Mouse (Mus musculus) heart, embryonic 13.5 days (tissue): ENCODE results near the gene Cenpe. TPM values are rescaled to one million over a fixed set of nuclear protein-coding genes. Genes with fewer than 3 reads are reported as not detected.
"Not testable (repeated sequence)": the region's sequence is repeated elsewhere in the genome, so short reads cannot be mapped to it uniquely, and the experiment has no call there.

Source experiments
- ATAC-seq: fragments of 200-750 bp; cut with Nextera tagmentation; 2 replicates; pipeline ENCODE4 v1.8.0; 2017; ENCODE audit warnings: moderate TSS enrichment; ENCODE audit not compliant: insufficient number of reproducible peaks, low FRiP score, low TSS enrichment; ENCODE audit errors: extremely low read depth
- H3K27ac ChIP-seq: fragments of 300-500 bp; sonication (generic); replicated peaks from 2 replicates; pipeline ENCODE4 v1.5.1; 2015; ENCODE audit warnings: moderate library complexity, mild to moderate bottlenecking, inconsistent platforms
- H3K27me3 ChIP-seq: fragments of 300-500 bp; sonication (generic); replicated peaks from 2 replicates; pipeline ENCODE4 v1.6.1; 2015; ENCODE audit warnings: mild to moderate bottlenecking, inconsistent platforms
- H3K36me3 ChIP-seq: fragments of 300-500 bp; sonication (generic); 2 replicates; pipeline ENCODE4 v1.6.1; 2015; ENCODE audit warnings: mild to moderate bottlenecking, inconsistent platforms
- H3K4me1 ChIP-seq: fragments of 300-500 bp; sonication (generic); 2 replicates; pipeline ENCODE4 v1.6.1; 2015; ENCODE audit warnings: inconsistent platforms
- H3K4me2 ChIP-seq: fragments of 300-500 bp; sonication (generic); 2 replicates; pipeline ENCODE4 v1.6.1; 2015; ENCODE audit warnings: inconsistent platforms, mild to moderate bottlenecking, moderate library complexity
- H3K4me3 ChIP-seq: fragments of 300-500 bp; sonication (generic); 2 replicates; pipeline ENCODE4 v1.5.1; 2015; ENCODE audit warnings: moderate library complexity, mild to moderate bottlenecking, inconsistent platforms
- H3K9ac ChIP-seq: fragments of 300-500 bp; sonication (generic); 2 replicates; pipeline ENCODE4 v1.6.1; 2015; ENCODE audit warnings: inconsistent platforms, mild to moderate bottlenecking, moderate library complexity
- H3K9me3 ChIP-seq: fragments of 300-500 bp; sonication (generic); 2 replicates; pipeline ENCODE4 v1.6.1; 2016; ENCODE audit warnings: inconsistent platforms
- WGBS: fragments of 180-500 bp; shearing (Covaris S2); methylation state at CpG from one replicate; pipeline ENCODE4 v1.1.7; 2015; ENCODE audit warnings: mixed read lengths; 5-methylcytosine and 5-hydroxymethylcytosine counted together
- polyA plus RNA-seq: library from polyadenylated mRNA; unstranded; fragments of >200 nt; fragmentation: Nextera tagmentation; extraction: Ambion mirVana; gene quantifications from 2 replicates; pipeline ENCODE4 v1.2.1, GENCODE M21; 2015

Gene Cenpe
- 17.3 and 17.8 TPM in 2 replicates for polyA plus RNA-seq

DNA sequence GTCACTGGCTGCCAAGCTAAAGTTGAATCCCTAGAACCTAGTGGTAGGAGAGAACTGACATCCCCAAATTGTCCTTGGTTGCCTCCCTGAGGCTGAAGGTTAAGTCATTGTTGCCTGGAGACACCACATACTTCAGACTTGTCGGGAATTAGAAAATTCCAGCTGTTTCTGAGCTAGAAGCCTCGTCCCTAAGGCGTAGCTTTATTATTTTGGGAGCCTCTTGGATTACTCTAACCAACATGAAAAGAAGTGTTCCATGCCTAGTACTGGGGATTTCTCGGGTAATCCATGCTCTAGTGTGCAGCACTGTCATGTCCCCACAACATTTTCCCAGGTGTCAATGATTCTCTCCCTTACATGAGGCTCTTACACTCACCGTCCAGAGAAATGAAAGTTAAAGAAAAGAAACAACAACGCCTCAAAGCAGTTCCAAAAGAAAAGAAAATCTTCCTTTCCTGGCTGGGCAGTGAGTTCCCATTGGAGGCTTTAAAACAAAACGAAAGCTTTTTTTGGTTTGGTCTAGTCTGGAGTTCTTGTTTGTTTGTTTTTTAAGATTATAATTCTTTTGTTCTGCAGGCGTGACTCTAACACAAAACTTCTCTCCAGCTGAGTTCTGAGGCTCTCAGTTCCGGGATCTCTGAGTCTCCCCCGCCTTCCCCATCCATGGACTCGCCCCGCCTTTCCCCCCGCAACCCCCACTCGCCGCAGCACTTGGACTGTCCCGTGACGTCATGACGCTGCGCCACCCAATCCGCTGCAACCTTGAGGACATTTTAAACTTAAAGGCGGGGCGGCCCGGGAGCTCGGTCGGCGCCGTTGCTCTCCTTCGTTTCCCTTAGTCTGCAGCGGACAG is at the start of gene Cenpe:
Cenpe (plus strand) TSS at position 733 of the 853 bp plus-strand sequence.
- Histone ChIP-seq H3K9me3 (no peaks in the 10 kb centered on the region), H3K36me3 (peaks cover 20% of the 10 kb centered on the region), H3K4me2 (peak within 1 kb of the TSS; percentile 84), H3K9ac (peak within 1 kb of the TSS; percentile 91), H3K27ac (peak within 1 kb of the TSS; percentile 57), H3K4me1 (peaks cover 18% of the 10 kb centered on the region), H3K4me3 (peak within 1 kb of the TSS; percentile 98), H3K27me3 (no peaks in the 10 kb centered on the region)
- WGBS: 4% methylated on average over 29 of the region's 29 CpGs
- ATAC-seq: peak; percentile 84

DNA sequence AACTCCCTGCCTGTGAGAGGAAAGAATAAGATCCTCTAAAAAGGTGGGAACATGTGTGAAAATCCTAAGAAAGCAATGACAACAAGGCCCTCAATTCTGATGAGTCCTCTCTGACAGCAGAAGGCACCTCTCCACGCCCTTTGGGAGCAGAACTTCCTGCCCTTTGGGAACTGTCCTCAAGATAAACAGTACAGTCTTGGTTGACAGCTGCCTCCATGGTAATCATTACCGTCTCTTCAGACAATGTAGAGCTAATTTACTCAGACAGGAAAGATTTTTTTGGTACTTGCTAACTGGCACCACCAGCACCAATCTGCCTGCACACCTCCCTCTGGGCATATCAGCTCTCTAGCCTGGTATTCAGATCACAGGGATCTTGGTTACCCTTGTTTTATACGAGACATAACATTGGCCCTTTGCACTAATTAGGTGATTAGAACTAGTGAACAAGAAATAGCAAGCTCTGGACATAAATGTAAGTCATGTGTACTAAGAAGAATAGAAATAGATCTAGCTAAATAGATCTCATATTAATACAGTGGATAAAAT is 40.4 kb upstream of the Cenpe start:
- Histone ChIP-seq H3K4me1 (no peaks in the 10 kb centered on the region), H3K27ac (no peak overlapping the region), H3K4me2 (no peak overlapping the region), H3K27me3 (no peaks in the 10 kb centered on the region), H3K36me3 (no peaks in the 10 kb centered on the region), H3K9ac (no peak overlapping the region), H3K9me3 (no peaks in the 10 kb centered on the region), H3K4me3 (no peak overlapping the region)
- ATAC-seq: no peak
- WGBS: 53% methylated on average over 3 of the region's 3 CpGs

DNA sequence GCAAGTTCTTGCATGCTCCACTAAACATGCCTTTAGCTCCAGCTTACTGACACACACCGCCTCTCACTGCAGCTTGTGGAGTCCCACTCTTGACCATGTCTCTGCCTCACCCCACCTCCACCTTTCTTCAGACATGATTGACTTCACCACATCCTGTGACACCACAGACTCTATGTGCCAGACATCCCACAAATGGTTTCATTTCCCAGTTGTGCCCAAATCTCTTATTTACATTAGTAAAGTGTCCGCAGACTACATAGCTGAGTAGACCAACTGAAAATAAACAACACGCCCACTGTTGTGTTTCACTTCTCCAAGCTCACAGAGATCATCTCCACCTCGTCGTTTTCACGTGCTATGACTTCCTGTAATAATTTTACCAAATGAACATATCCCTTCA is 20.5 kb upstream of the Cenpe start:
- ATAC-seq: no peak
- Histone ChIP-seq H3K27ac (no peak overlapping the region), H3K36me3 (no peaks in the 10 kb centered on the region), H3K9ac (no peak overlapping the region), H3K4me1 (no peaks in the 10 kb centered on the region), H3K4me2 (no peak overlapping the region), H3K4me3 (no peak overlapping the region), H3K27me3 (no peaks in the 10 kb centered on the region), H3K9me3 (no peaks in the 10 kb centered on the region)
- WGBS: 76% methylated on average over 6 of the region's 6 CpGs

DNA sequence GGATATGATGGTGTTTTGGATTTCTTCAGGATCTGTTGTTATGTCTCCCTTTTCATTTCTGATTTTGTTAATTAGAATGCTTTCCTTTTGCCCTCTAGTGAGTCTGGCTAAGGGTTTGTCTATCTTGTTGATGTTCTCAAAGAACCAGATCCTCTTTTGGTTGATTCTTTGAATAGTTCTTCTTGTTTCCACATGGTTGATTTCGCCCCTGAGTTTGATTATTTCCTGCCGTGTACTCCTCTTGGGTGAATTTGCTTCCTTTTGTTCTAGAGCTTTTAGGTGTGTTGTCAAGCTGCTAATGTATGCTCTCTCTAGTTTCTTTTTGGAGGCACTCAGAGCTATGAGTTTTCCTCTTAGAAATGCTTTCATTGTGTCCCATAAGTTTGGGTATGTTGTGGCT is 14.3 kb upstream of the Cenpe start:
- not testable (repeated sequence) for H3K4me1 ChIP-seq, H3K27me3 ChIP-seq, ATAC-seq, H3K36me3 ChIP-seq, H3K4me3 ChIP-seq, H3K27ac ChIP-seq, H3K9me3 ChIP-seq, H3K4me2 ChIP-seq, H3K9ac ChIP-seq
- 82% methylated on average over 2 of the region's 2 CpGs for WGBS

DNA sequence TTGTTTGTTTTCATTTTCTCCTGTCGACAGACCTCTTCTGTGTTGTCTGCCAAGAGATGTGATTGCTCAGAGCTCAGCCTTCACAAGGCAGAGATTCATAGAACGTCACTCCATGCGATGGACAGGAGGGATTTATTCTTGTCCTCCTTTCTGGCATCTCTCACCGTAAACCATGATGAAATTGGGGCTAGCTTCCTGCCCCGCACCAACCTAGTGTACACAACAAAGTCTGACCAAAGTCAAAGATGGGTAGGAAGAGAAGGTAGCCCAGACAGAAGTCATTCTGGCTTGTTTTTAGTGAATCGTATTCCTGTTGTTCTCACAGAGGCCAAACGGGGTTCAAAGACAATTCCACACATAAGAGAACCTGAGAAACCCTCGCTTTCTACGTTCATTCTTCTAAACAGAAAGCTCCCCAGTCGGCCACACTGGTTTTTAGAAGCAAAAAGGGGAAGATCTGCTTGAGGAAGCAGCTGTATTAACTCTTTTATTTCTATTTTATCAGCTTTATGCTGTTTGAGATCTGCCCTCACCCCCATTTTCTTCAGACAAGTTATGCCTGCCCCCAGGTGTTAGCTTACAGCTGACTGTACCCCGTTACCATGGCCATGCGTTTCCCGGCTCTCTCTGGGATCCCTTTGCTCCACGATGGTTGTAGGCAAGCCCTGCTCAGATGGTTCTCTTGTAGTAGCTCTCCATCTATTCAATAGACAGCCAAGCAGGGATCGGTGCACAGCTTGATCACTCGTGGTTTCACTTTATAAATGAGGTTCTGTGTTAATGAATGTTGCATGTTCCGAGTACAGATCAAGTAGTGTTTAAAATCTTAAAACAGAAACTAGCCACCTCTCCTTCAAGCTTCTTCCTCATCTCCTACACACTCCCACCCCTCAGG is 11.7 kb upstream of the Cenpe start:
- Histone ChIP-seq H3K27me3 (no peaks in the 10 kb centered on the region), H3K27ac (no peak overlapping the region), H3K4me1 (no peaks in the 10 kb centered on the region), H3K4me2 (no peak overlapping the region), H3K9ac (no peak overlapping the region), H3K9me3 (no peaks in the 10 kb centered on the region), H3K4me3 (no peak overlapping the region), H3K36me3 (no peaks in the 10 kb centered on the region)
- WGBS: 78% methylated on average over 17 of the region's 17 CpGs
- no peak for ATAC-seq

DNA sequence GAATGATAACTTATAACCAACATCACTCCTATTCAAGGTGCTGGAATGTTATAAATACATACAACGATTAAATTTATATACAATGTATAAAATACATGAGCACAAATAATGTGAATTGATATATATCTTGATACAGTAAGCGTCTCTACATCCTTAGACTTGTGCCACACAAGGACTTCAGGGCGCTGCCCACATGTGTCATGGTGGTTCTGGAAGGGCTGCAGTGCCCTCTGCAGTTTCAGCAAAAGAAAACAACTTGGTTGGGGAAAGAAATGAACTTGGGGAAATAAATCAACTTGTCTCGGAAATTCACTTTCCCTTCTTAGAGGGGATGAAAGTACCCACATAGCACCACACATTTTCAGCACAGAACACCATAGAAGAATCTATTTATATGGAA is 5.7 kb upstream of the Cenpe start:
- Histone ChIP-seq H3K36me3 (no peaks in the 10 kb centered on the region), H3K4me3 (no peak overlapping the region), H3K9ac (no peak overlapping the region), H3K27me3 (no peaks in the 10 kb centered on the region), H3K4me1 (peaks cover 2% of the 10 kb centered on the region; the same call in 1 of the 2 replicates), H3K27ac (no peak overlapping the region), H3K9me3 (no peaks in the 10 kb centered on the region), H3K4me2 (no peak overlapping the region)
- ATAC-seq: no peak
- 39% methylated on average over 4 of the region's 4 CpGs for WGBS

DNA sequence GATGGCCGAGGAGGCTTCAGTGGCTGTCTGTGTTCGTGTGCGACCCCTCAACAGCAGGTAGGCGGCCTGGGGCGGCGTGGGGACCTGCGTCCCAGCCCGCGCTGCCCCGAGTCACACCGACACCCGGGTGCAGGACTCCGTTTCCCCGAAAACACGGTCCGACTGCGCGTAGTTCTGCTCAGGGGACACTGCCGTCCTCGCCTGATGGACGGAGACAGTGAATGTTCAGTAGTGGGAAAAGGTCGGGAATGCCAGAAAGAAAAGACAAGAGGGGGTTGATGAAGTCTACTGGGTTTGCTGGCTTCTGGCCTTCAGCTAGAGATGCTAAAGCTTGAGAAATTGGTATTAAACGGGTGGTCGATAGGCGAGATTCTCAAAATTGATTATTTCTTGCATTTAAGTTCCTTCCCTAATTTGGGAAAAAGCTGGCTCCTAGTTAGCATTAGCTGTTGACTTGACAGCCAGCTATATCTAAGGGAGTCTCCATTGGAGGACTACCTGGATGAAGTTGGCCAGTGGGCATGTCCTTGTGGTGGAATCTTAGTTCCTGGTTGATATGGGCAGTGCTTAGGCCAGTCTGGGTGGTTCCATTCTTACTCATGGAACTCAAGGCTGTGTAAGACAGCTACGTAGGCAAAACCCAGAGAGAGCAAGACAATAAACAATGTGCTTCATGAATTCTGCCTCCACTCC is 467 bp downstream of the Cenpe start:
- Histone ChIP-seq H3K27me3 (no peaks in the 10 kb centered on the region), H3K9ac (peak overlapping the region; percentile 91), H3K4me3 (peak overlapping the region; percentile 98), H3K27ac (peak overlapping the region; percentile 57), H3K4me1 (peaks cover 18% of the 10 kb centered on the region), H3K4me2 (peak overlapping the region; percentile 84), H3K36me3 (peaks cover 25% of the 10 kb centered on the region), H3K9me3 (no peaks in the 10 kb centered on the region)
- under 1% methylated on average over 26 of the region's 26 CpGs for WGBS
- ATAC-seq: no peak

DNA sequence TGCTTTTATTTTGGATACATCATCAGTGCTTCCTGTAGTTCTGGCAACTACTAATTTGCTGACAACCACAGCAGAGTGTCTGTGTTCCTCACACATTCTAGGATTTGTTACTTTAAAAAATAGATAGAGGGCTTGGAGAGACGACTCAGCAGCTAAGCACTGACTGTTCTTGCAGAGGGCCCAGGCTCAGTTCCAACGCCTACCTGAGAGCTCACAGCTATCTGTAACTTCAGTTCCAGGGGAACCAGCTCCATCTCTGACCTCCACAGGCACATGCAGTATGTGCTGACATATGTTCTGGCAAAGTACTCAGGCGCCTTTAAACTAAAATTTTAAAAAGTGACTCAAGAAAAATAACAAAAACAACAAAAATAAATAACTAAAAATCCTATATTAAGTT is 19.7 kb downstream of the Cenpe start:
- 66% methylated on average over 3 of the region's 3 CpGs for WGBS
- ATAC-seq: no peak
- Histone ChIP-seq H3K27me3 (no peaks in the 10 kb centered on the region), H3K27ac (no peak overlapping the region), H3K4me1 (no peaks in the 10 kb centered on the region), H3K36me3 (peaks cover 79% of the 10 kb centered on the region), H3K9me3 (no peaks in the 10 kb centered on the region), H3K9ac (no peak overlapping the region), H3K4me2 (no peak overlapping the region), H3K4me3 (no peak overlapping the region)

DNA sequence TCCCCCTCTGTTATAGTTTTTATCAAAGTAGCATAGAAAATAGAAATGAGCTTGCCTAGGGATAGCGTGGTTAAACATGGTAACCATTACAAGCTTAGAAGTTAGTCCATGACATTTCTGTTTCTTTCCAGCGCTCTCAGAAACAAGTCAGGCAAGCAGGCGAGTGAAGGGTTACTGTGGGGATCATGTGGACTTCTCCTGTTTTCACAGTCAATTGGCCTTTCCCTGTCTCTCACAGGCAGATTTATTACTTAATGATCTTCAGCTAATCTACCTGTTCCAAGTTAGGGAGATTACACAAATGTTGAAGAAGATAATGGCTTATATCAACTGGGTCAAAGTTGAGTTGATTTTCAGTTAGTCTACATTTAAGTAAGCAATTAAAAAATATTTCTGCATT is 20.1 kb downstream of the Cenpe start:
- 96% methylated on average over 3 of the region's 3 CpGs for WGBS
- no peak overlapping the region for H3K4me3 ChIP-seq
- H3K27me3 ChIP-seq: no peaks in the 10 kb centered on the region
- no peaks in the 10 kb centered on the region for H3K9me3 ChIP-seq
- peaks cover 83% of the 10 kb centered on the region for H3K36me3 ChIP-seq
- no peak overlapping the region for H3K27ac ChIP-seq
- H3K4me2 ChIP-seq: no peak overlapping the region
- no peak overlapping the region for H3K9ac ChIP-seq
- H3K4me1 ChIP-seq: no peaks in the 10 kb centered on the region
- no peak for ATAC-seq

DNA sequence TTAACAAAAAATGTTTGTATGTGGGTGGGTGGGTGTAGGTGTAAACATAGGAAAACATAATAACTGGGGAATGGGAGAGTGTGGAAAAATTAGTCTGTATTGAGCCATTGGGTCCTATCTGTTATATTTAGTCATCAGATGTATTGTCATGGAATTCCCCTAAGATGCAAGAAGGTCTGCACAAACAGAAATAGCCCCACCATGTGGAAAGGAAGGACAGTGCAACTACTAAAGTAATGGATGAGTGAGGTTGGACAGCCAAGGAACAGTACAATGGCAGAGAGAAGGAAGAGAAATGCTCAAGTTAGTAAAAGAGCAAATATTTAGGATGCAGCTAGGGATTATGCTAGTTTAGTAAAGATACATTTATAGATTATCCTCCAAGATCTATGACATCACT is 33.4 kb downstream of the Cenpe start:
- Histone ChIP-seq H3K9ac (no peak overlapping the region), H3K27me3 (no peaks in the 10 kb centered on the region), H3K4me3 (no peak overlapping the region), H3K27ac (no peak overlapping the region), H3K36me3 (peaks cover 96% of the 10 kb centered on the region), H3K9me3 (no peaks in the 10 kb centered on the region), H3K4me2 (no peak overlapping the region), H3K4me1 (no peaks in the 10 kb centered on the region)
- ATAC-seq: no peak

DNA sequence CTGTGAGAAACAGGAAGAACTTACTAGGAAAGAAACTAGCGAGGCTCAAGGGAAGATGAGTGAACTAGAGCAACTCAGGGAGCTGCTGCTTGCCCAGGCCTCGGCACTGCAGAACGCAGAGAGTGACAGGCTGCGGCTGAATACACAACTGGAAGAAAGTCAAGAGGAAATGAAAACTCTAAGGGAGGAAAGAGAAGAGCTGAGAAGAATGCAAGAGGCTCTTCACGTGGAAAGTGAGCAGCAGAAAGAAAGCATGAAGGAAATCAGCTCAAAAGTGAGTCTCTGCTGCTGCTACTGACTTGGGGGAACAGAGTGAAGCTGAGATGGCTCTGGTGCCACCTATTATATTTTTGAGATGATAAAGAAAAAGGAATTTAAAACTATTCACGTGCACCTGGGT is 34.5 kb downstream of the Cenpe start:
- Histone ChIP-seq H3K4me1 (no peaks in the 10 kb centered on the region), H3K9me3 (no peaks in the 10 kb centered on the region), H3K27ac (no peak overlapping the region), H3K9ac (no peak overlapping the region), H3K4me2 (no peak overlapping the region), H3K27me3 (no peaks in the 10 kb centered on the region), H3K36me3 (peaks cover 96% of the 10 kb centered on the region), H3K4me3 (no peak overlapping the region)
- no peak for ATAC-seq
- WGBS: 90% methylated on average over 6 of the region's 6 CpGs
